Mouse (Mus musculus) layer of hippocampus, postnatal 25 days (tissue): ENCODE data around the gene Ror2. TPM values are rescaled to one million over a fixed set of nuclear protein-coding genes. Genes with fewer than 3 reads are reported as not detected.

ENCODE experiments used
- DNase-seq, 2 experiments: peaks; one replicate each; pipeline ENCODE4 v3.0.0; 2022; ENCODE audit warnings: mixed read lengths in 2 of 2, low spot score in 1 of 2; ENCODE audit errors: extremely low spot score in 1 of 2
- total RNA-seq, 2 experiments: library from RNA; stranded (reverse); gene quantifications; 2 replicates each; pipeline ENCODE4 v1.2.3; 2021

Ror2 gene
- total RNA-seq, 2 experiments from 2014 or later = 0.86 to 1.1 TPM

- no peak for DNase-seq
Measured at GRCm38 (mm10) chr13:53235953-53236352, 50.0 kb downstream of the Ror2 start.

GRCm38 (mm10) chr13:53234844-53235243 is 51.1 kb downstream of the Ror2 start:
- no peak for DNase-seq

GRCm38 (mm10) chr13:53233826-53234786 is 51.8 kb downstream of the Ror2 start:
- DNase-seq = no peak

- peak in 1 of 2 experiments; percentile 20 for DNase-seq
Measured at GRCm38 (mm10) chr13:53233381-53233780, 52.5 kb downstream of the Ror2 start.

GRCm38 (mm10) chr13:53232419-53232818 is 53.5 kb downstream of the Ror2 start:
- DNase-seq = no peak

GRCm38 (mm10) chr13:53230446-53231161 is 55.3 kb downstream of the Ror2 start:
- DNase-seq = no peak

GRCm38 (mm10) chr13:53227019-53227418 is 58.9 kb downstream of the Ror2 start:
- no peak for DNase-seq

- DNase-seq = no peak
Measured at GRCm38 (mm10) chr13:53226461-53226860, 59.5 kb downstream of the Ror2 start.

- DNase-seq = no peak
Measured at GRCm38 (mm10) chr13:53225925-53226324, 60.0 kb downstream of the Ror2 start.

- no peak for DNase-seq
Measured at GRCm38 (mm10) chr13:53221176-53221575, 64.7 kb downstream of the Ror2 start.

- DNase-seq = no peak
Measured at GRCm38 (mm10) chr13:53219889-53220288, 66.0 kb downstream of the Ror2 start.

- DNase-seq = no peak
Measured at GRCm38 (mm10) chr13:53219391-53219790, 66.5 kb downstream of the Ror2 start.

- no peak for DNase-seq
Measured at GRCm38 (mm10) chr13:53217396-53217975, 68.4 kb downstream of the Ror2 start.

GRCm38 (mm10) chr13:53211971-53212733 is 73.8 kb downstream of the Ror2 start:
- DNase-seq = no peak

- no peak for DNase-seq
Measured at GRCm38 (mm10) chr13:53208556-53208955, 77.4 kb downstream of the Ror2 start.

- no peak for DNase-seq
Measured at GRCm38 (mm10) chr13:53205128-53205911, 80.6 kb downstream of the Ror2 start.

- no peak for DNase-seq
Measured at GRCm38 (mm10) chr13:53202439-53202830, 83.5 kb downstream of the Ror2 start.

- no peak for DNase-seq
Measured at GRCm38 (mm10) chr13:53201628-53202438, 84.1 kb downstream of the Ror2 start.

GRCm38 (mm10) chr13:53200121-53200520 is 85.8 kb downstream of the Ror2 start:
- DNase-seq = no peak
